Mouse (Mus musculus): ENCODE data around the gene Plekha7. TPM values are rescaled to one million over a fixed set of nuclear protein-coding genes. Genes with fewer than 3 reads are reported as not detected.

Gene Plekha7
- polyA plus RNA-seq, 3 experiments from 2014 or later: 4.6 to 13.4 (median 6.8) TPM

DNA sequence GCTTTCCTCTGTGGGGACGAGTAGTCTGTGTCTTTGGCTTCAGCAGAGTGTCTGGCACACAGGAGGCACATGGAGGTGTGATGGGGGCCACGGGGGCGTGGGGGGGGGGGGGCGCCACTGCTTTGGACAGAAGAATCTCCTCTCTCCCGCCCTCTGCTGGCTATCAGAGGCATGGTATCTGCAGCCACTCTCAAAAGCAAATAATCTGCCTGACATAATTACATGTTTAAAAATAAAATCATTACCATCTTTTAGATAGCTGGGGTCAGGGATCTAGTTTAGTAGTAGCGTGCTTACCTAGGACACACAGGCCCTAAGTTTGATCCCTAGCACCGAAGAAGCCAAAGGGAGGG, 60.8 kb downstream of the Plekha7 start:
- ATAC-seq: no peak

DNA sequence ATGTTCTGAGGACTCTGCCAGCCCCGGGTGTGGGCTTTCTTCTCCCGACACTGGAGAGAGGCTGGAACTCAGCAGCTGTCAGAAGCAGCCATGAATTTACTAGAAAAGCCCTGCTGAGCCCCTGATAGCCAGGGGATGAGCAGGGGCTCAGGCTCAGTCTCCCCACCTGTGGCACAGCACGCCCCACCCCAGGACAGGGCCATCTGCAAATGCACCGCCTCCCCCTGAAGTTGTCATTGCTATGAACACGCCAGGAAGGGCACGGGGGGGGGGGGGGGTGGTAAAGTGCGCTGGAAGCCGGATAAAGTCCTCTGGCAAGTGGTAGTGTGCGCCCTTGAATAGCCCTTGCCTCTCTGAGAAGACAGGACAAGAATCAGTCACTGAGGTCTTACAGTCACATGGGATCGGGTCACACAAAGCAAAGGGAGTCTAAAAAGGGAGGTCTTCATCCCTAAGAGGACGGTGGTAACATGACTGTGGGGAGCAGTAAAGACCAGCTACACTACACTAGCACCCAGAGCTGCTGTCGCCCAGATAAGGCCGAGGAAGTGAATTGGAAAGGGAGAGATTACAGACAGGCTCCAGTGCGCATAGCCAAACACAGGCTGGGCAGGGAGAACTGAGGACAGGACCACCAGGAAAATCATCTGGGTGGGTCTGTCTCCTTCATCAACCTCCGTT, 61.3 kb downstream of the Plekha7 start:
- no peak for ATAC-seq

DNA sequence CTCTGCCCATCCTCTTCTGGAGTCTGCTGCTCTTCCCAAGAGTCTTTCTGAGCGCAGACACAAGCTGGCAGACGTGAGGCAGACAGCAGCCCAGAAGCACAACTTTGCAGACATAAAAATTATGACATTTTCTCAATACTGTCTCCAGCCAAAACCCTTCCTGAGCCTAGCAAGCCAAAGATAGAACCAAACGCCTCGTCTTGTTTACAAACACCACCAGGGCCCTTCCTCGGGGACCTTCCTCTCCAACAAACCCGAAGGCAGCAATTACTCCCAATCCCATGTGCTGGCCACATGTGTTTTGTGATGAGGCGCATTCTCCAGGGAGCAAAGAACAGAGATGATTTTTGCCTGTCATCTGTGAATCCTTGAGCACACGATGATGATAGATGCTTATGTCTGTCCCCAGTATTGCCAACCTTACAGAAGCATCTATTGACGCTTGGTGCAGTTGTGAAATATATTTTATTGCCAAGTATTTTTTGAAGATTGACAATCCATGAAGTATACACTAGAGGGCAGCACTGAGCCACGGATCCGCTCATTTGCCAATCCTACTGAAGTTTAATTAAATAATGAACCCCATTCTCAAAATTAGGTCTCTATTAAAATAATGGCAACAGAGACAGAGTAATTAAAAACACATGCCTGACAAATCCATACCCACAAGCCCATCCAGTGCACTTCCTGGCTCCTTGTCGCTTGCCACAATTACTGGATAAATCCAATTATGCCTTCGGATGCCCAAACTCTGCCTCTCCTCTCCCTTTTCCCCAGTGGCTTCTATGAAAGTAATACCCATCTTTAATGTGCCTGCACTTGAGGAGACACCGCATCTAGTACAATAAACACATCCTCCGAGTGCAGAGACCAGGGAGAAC, 62.1 kb downstream of the Plekha7 start:
- peak; percentile 60 for ATAC-seq

DNA sequence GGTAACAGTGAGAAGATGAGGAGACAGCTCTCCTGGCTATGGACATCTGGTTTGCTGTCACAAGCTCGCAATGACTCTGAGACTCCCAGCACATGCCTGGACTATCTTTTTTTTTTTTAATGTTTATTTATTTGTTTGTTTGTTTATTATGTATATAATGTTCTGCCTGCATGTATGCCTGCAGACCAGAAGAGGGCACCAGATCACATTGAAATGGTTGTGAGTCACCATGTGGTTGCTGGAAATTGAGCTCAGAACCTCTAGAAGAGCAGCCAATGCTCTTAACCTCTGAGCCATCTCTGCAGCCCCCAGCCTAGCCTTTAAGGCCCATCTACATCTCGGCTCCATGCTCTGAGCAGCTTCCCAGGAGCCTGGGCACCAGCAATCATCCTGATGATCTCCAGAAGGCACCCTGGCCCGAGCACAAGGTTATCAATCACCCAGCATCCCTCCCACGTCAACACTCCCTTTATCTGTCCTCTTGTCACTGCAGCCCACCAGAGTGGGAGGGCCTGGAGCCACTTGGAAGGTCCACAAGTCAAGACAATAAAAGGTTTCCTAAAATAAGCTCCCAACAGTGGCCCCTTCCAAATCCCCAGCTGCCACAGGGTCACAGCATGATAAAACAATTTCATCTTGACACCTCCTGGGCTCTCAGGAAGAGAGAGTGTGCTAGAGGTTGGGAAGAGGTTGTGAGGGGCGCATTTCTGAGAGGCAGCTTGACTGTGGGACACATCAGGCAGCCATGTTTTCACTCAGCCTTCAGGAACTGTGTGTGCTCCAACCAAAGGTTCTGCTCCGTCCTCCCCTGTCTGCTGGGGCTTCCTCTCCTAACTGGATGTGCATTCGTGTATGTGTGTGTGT, 63.6 kb downstream of the Plekha7 start:
- no peak for ATAC-seq

- no peak for ATAC-seq
Observed at GRCm38 (mm10) chr7:116242810-116243209, 65.4 kb downstream of the Plekha7 start.

DNA sequence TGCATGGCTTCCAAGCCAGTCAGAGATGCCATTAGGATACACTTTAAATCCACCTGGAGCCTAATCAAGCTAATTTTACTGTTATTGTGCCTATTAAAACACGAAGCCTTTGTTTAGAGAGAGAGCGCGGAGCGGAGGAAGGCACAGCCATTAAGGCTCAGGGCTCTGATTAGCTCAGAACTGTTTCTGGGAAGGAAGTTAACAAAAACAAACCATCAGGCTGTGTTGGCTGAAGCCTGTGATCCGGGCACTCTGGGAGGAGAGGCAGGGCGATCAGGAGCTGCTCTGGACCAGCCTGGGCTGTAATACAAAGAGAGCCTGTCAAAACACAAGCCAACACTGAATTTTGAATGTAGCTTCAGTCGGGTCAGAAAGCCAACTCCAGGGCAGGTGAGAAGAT, 66.6 kb downstream of the Plekha7 start:
- ATAC-seq: no peak

DNA sequence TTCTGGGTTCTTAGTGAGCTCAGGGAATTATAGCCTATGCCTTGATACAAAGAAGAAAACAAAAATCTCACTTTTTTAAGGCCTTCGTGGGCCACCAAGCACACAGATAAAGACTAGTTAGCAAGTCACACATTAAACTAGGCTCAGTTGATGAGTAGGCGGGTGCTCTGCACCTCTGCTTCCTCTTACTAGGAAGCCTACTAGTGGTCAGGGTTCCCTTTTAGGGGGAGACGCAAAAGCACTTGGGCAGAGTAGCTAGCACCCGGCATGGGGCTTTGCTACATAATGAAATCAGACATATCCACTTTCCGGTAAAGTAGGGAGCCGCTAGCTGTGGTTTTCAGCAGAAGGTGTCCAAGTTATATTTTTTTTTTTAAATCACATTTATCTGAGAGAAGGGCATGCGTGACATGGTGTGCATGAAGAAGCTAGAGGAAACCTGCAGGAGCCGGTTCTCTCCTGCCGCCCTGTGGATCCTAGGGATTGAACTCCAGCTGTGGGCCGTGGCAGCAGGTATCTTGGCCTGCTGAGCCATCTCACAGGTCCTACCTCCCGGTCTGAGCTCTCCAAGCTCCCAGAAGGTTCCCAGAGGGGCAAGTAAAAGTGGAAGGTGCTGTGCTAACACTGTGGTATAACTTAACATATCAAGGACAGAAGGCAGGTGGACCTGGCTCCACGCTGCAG, 67.2 kb downstream of the Plekha7 start:
- no peak for ATAC-seq

- ATAC-seq: no peak
Observed at GRCm38 (mm10) chr7:116240353-116240752, 67.8 kb downstream of the Plekha7 start.

DNA sequence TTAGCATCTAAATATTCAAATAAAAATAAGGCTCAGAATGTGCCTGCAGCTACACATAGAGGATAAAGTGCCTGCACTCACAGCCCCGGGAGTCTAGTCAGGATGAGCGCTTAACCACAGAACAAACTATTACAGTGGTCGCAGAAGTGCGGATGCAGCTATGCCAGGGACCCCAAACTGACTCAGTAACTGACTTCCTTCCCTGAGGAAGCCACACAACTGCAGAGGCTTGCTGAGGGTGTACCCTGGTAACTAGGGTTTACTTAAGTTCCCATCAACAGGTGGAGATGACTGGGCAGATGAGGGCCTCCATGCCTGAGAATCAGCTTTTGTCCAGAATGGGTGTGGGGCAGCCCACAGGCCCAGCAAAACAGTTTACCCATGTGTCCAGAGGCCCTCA, 69.9 kb downstream of the Plekha7 start:
- no peak for ATAC-seq

GRCm38 (mm10) chr7:116237157-116237981, 70.8 kb downstream of the Plekha7 start:
- ATAC-seq: no peak

- ATAC-seq: no peak
Observed at GRCm38 (mm10) chr7:116236608-116237007, 71.6 kb downstream of the Plekha7 start.

- no peak for ATAC-seq
Observed at GRCm38 (mm10) chr7:116234287-116234806, 73.8 kb downstream of the Plekha7 start.

DNA sequence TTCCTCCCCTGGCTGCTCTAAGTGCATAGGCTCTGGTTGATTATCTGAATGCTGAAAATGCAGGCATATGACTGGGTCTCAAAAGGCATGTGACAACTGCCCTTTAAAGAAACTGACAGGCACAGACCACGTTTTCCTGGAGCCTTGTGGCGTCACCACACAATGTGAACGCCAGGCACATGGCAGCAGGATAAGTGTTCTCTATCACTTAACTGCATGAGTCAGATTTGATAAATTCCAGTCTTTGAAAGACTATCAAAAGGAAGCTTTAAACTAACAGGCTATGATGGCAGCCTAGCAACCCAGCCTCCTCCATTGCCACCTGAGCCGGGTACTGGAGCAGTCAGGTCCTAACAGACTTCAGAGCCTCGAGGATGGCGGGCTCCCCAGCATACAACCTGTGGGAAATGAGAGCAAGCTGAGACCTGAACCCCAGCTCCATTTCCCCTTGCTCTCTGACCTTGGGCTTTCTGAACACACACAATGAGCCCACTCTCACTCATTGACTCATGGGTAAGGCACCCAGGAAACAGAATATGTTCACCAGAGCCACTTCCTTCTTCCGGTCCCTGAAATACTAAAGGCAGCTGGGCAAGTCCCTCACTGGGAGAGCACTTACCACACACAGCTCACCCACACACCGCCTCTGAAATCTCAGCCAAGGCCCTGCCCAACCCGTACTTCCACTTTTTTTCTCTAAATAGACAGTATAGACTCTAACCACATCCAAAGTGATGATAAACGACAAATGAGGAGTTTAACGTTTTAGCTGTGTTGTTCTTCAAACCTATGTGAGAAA, 77.2 kb downstream of the Plekha7 start:
- ATAC-seq: peak; percentile 88

GRCm38 (mm10) chr7:116226877-116227282, 81.3 kb downstream of the Plekha7 start:
- no peak for ATAC-seq

DNA sequence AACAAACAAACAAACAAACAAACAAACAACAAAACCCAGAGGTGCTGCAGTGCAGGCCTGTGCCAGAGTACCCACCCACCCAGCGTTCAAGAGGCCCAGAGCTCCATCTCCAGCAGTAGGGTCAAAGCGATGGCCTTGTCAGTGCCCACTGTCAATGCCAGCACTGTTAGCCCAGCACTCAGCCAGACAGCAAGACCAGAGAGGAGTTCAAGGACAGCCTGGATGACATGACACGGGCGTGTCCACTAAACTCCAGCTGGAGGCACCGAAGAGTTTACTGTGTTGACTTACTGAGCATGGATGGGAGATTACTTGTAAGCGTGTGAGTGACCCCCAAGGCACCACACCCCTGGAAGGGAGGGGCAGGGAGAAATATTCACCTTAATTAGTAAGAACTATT, 81.9 kb downstream of the Plekha7 start:
- ATAC-seq: no peak

DNA sequence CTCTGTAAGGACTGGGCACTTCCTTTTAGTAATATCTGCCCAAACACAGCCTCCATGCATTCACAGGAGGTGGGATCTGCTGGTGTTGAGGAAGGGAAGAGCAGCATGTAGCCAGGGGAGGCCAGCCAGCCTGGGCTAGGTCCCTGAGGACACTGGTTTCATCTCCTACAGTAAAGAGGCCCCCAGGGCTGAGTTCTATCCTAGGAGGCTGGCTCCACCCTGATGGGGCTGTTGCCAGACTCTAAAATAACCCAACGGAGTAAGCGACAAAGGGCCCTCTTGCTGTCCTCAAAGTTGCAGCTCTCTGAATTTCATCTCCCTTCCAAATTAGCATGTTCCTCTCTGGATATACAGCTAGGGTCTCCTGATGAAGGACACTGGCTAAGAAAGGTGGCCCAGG, 83.6 kb downstream of the Plekha7 start:
- no peak for ATAC-seq

DNA sequence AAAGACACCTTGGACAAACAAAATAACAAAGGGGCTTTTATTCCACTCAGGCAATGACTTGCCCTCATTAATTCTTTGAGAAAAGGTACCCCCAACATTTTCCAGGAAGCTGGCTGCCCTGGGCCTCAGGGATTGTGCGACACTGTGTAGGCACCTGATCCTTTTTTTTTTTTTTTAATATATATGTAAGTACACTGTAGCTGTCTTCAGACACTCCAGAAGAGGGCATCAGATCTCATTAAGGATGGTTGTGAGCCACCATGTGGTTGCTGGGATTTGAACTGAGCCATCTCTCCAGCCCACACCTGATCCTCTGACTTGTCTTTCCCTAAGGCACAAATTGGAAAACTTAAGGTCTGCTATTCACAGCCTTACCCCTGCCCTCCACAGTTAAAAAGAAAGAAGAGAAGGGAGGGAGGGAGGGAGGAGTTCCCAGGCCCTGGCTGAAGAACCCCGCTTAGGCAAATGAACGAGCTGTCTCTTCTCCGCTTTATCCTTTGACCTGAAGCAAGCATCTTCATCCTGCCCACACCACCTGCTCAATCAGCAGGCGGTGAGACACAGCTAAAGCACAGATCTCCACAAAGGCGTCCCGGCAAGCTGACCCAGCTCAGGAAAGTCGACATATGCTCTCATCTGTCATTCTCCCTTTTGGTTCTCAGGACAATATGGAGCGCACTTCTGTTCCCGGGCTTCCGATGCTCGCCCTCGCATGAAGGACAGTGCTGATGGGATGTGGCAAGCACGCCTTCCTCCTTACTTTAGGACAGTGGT, 85.0 kb downstream of the Plekha7 start:
- ATAC-seq: no peak

DNA sequence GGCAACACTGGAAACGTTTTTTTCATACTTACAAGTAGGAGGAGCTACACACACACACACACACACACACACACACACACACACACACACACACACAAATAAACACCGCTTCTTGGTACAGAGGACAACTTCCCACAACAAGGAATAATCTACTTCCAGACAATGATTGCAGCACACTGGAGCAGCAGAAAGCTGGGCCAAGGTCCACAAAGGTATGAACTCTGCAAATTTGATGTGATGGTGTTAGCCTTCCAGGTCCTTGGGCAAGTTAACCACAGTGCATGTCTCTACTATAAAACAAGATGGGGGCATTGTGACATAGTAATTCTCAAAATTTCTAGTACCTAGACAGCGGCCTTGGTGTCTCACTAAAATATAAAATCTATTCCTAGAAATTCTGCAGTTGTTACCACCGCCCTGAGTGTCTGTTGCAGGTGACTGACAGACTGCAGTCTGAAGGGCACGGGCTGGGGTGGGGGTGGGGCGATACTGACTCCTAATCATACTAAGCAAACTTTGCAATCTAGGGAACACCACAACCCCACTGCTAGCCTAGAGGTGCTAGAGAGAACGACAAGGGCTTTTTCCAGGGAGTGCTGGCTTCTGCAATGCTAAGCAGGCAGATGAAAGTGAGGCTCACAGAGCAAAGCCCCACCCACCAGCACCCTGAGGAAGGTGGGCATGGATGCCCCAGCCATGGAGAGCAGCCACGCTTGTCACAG, 85.7 kb downstream of the Plekha7 start:
- no peak for ATAC-seq

DNA sequence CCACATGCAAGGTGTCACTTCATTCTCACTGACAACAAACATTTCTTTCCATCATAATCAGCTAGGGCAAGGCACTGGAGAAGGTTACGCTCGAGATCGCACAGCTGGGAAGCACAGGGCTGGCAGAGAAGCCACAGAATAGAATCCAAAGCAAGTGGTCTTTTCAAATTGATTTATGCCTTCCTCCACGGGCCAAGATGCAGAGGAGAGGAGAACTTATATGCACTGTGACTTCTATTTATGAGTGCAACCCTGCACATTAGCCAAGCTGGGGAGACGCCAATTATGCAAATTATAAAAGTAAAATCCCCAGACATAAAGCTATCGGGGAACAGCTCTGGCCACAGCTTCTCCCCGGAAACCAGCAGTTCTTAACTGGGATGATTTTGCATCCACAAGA, 86.3 kb downstream of the Plekha7 start:
- ATAC-seq: no peak
